Mouse (Mus musculus): ENCODE measurements around the gene Cacna2d2. TPM values are rescaled to one million over a fixed set of nuclear protein-coding genes. Genes with fewer than 3 reads are reported as not detected.

Cacna2d2 gene
- polyA plus RNA-seq, 1 experiment from 2014 or later: 1.8 TPM

Other genes with a start within 250 kb of the Cacna2d2 start
- gene Dock3, start 167.7 kb upstream of the Cacna2d2 start, polyA plus RNA-seq (2014; fragmentation: Nextera tagmentation; extraction: Ambion mirVana): 5.5 and 5.8 TPM in 2 replicates
- 3.6 and 4.8 TPM in 2 replicates for gene Mapkapk3, start 109.7 kb upstream of the Cacna2d2 start, polyA plus RNA-seq (2014; fragmentation: Nextera tagmentation; extraction: Ambion mirVana)
- 5.1 and 6.4 TPM in 2 replicates for gene Cish, start 103.6 kb upstream of the Cacna2d2 start, polyA plus RNA-seq (2014; fragmentation: Nextera tagmentation; extraction: Ambion mirVana)
- 11.1 and 12.4 TPM in 2 replicates for gene Hemk1, start 61.3 kb upstream of the Cacna2d2 start, polyA plus RNA-seq (2014; fragmentation: Nextera tagmentation; extraction: Ambion mirVana)
- gene 6430571L13Rik, start 59.0 kb upstream of the Cacna2d2 start, polyA plus RNA-seq (2014; fragmentation: Nextera tagmentation; extraction: Ambion mirVana): 1.4 and 2.0 TPM in 2 replicates
- gene Tmem115, start 134.3 kb downstream of the Cacna2d2 start, polyA plus RNA-seq (2014; fragmentation: Nextera tagmentation; extraction: Ambion mirVana): 47.0 and 47.2 TPM in 2 replicates
- 19.7 and 21.9 TPM in 2 replicates for gene Cyb561d2, start 142.6 kb downstream of the Cacna2d2 start, polyA plus RNA-seq (2014; fragmentation: Nextera tagmentation; extraction: Ambion mirVana)
- gene Nprl2, start 142.6 kb downstream of the Cacna2d2 start, polyA plus RNA-seq (2014; fragmentation: Nextera tagmentation; extraction: Ambion mirVana): 45.8 and 48.9 TPM in 2 replicates
- 0.65 and 1.3 TPM in 2 replicates for gene Zmynd10, start 147.7 kb downstream of the Cacna2d2 start, polyA plus RNA-seq (2014; fragmentation: Nextera tagmentation; extraction: Ambion mirVana)
- gene Rassf1, start 151.9 kb downstream of the Cacna2d2 start, polyA plus RNA-seq (2014; fragmentation: Nextera tagmentation; extraction: Ambion mirVana): 38.5 and 41.3 TPM in 2 replicates
- 91.0 and 93.0 TPM in 2 replicates for gene Tusc2, start 163.6 kb downstream of the Cacna2d2 start, polyA plus RNA-seq (2014; fragmentation: Nextera tagmentation; extraction: Ambion mirVana)
- 124 and 128 TPM in 2 replicates for gene Hyal2, start 168.3 kb downstream of the Cacna2d2 start, polyA plus RNA-seq (2014; fragmentation: Nextera tagmentation; extraction: Ambion mirVana)
- 3.3 and 4.0 TPM in 2 replicates for gene Hyal1, start 177.3 kb downstream of the Cacna2d2 start, polyA plus RNA-seq (2014; fragmentation: Nextera tagmentation; extraction: Ambion mirVana)
- gene Naa80, start 179.3 kb downstream of the Cacna2d2 start, polyA plus RNA-seq (2014; fragmentation: Nextera tagmentation; extraction: Ambion mirVana): 15.1 and 15.5 TPM in 2 replicates
- gene Hyal3, start 181.2 kb downstream of the Cacna2d2 start, polyA plus RNA-seq (2014; fragmentation: Nextera tagmentation; extraction: Ambion mirVana): 0.24 and 0.30 TPM in 2 replicates
- 35.2 and 39.0 TPM in 2 replicates for gene Ifrd2, start 188.0 kb downstream of the Cacna2d2 start, polyA plus RNA-seq (2014; fragmentation: Nextera tagmentation; extraction: Ambion mirVana)
- gene Sema3b, start 209.6 kb downstream of the Cacna2d2 start, polyA plus RNA-seq (2014; fragmentation: Nextera tagmentation; extraction: Ambion mirVana): 2.6 and 3.0 TPM in 2 replicates
- gene Gnai2, start 235.8 kb downstream of the Cacna2d2 start, polyA plus RNA-seq (2014; fragmentation: Nextera tagmentation; extraction: Ambion mirVana): 434 and 452 TPM in 2 replicates

All from neural tube, embryonic 11.5 days (tissue).